Mouse (Mus musculus): ENCODE data around the gene Hgfac.

Hgfac gene

DNA sequence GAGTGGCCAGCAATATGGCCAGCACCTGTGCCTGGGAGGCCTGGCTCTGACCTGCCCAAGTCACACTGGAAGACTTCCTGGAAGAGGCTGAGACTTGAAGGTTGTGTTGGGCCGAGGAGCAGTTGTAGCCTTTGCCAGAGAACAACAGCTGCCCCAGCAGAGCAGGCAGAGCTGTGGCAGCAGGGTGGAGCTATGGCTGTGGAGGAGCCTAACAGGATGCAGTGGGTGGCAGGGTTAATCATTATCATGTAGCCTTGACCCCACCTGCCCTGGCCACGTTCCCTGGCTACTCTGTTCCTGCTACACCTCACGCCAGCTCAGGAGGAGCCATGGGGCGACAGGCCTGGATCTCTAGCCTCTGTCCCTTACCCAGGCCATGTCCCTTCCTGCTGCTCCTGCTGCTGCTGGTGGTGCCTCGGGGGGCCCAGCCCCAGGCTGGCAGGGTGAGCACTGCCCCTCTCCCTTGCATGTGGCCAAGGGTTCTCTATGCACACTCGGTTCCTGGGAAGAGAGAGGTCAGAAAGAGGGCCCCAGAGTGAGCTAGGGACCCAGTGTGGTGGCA lies at the start of gene Hgfac:
Gene Hgfac, plus strand, starts transcription at position 242 of the 562 bp plus-strand sequence.
- no peak for DNase-seq

DNA sequence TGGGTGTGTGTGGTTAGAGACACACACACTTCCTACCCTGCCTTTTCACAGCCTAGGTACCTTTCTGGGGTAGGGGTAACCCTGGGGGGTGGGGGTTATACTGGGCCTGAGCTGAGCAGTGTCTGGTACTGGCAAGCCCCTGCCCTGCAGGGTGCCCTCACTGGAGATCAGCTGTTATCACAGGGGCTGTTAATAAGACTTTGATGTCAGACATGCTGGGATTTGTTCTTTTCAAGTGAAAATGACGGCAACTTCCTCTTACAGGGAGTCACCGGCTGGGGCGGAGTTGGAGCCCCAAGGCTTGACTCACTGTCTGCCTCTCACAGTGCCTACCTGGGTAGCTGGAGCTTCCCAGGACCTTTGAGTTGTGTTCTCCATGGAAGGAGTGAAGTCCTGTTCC lies 42.6 kb upstream of the Hgfac start:
- DNase-seq: no peak

DNA sequence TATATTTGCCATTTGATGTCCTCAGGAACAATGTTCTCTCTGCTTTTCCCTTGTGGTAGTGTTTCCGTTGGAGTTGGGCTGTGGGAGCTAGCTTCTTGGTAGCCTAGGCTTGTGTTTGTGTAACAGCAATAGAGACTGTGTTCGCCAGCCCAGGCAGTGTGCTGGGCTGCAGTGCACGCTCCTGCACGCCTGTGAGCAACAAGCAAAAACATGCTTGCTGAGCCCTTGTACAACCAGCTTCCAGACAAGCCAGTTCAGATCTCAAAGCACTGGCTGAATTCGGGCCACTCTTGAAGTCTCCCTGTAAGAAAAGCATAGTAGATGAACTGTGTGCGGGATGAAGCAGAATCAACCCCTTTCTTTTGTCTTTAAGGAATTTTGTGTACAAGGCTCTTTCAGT lies 42.0 kb upstream of the Hgfac start:
- DNase-seq: no peak

- DNase-seq: no peak
Measured at GRCm38 (mm10) chr5:35000323-35000722, 41.0 kb upstream of the Hgfac start.

- DNase-seq: no peak
Measured at GRCm38 (mm10) chr5:35001144-35001543, 40.2 kb upstream of the Hgfac start.

- no peak for DNase-seq
Measured at GRCm38 (mm10) chr5:35003611-35004162, 37.6 kb upstream of the Hgfac start.

DNA sequence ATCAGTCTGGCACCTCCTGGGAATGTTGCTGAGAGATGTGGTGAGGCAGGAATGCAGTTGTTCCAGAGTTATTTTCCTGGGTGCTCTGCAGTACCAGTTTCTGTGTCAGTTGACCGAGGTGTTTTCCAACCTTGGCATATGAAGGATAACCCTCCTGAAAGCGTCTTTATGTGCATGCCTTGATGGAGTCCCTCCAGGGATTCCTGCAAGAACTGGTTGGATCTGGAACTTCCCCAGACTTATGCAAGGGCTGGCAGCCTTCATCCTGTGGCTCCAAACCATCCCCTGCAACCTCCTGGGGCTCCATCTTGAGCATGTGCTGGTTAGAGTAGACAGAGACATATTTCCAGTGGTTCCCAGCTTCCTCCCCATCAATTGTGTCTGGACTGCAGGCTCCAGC lies 36.5 kb upstream of the Hgfac start:
- no peak for DNase-seq

- no peak for DNase-seq
Measured at GRCm38 (mm10) chr5:35005659-35006058, 35.6 kb upstream of the Hgfac start.

- DNase-seq: no peak
Measured at GRCm38 (mm10) chr5:35006599-35006998, 34.7 kb upstream of the Hgfac start.

DNA sequence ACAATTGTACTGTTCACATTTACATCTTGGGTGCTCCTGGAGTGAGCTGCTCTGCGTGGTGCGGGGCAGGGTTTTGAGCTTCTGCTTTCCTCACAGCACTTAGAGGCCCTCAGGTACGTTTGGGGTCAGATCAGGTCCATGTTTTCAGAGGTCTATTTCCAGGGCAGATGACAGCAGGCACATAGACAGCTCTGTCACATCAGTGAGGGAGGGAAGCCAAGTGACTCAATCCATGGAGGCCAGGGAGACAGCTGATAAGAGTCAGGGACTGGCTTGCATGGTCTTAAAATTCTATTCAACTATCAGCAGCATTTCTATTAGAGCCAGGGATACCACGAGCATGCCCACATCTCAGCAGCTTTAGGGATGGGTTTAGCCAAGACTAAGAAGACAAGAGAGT lies 32.1 kb upstream of the Hgfac start:
- no peak for DNase-seq

DNA sequence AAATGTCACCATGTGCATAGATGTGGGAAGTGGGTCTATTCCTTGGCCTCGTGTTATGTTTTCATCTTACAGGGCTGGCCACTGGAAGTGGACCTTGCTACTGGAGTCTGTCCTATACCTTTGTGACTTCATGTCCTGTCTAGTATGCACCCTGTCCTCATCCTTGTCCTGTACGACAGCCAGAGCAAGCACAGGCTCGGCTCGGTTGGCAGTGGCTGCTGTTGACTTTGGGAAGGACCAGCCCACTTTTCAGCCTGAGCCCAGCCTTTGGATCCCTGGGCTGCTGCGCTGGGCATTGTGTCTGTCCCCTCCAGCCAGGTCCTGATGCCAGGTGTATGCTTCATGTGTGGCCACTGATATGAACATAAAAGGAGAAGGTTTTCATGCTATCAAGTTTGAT lies 30.7 kb upstream of the Hgfac start:
- DNase-seq: peak; percentile 37 to 48

GRCm38 (mm10) chr5:35011156-35011923 lies 30.0 kb upstream of the Hgfac start:
- peak; percentile 78 to 84 for DNase-seq

DNA sequence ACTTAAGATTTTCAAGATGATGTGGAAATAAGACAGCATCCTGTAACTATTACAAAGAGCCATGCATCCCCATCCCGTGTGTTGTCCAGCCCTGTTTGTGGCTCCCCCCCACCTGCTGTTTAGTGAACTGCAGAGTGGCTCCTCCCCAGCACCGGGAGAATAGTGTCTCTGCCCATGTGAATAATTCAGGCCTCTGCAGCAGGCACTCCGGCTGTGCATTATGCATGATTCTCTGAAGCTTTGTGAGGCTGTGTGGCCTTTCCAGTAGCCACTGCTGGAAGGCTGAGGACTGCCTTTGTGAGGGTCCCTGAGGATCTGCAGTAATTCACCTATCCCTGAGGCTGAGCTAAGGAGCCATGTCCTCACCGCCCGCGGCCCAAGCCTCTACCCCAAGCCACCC lies 27.3 kb upstream of the Hgfac start:
- no peak for DNase-seq

DNA sequence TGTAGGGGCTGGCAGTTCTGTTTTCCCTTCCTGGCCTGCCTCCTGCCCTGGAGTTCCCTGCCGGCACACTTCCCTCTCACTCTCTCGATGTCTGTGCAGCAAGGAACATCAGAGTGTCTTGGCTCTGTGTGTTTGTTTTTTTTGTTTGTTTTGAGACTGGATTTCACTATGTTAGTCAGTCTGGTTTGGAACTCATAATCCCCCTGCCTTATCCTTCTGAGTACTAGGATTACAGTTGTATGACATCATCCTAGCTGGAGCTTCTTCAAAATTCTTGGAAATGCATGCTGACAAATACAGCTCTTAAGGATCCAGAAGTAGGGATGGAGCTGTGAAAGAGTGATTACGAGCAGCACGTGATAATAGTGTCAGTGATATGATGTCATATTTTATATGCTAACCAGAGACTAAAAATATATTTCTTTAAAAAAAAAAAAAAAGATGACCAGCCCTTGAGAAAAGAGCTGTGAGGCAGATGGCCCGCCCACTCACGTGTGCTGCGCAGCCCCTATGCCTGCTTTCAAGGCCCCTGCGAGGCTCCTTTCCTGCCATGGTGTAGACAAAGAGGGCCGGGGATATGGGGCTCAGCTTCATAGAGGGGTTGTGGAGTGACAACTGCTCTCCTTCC lies 21.5 kb upstream of the Hgfac start:
- no peak for DNase-seq

GRCm38 (mm10) chr5:35020410-35021241 lies 20.7 kb upstream of the Hgfac start:
- no peak for DNase-seq

DNA sequence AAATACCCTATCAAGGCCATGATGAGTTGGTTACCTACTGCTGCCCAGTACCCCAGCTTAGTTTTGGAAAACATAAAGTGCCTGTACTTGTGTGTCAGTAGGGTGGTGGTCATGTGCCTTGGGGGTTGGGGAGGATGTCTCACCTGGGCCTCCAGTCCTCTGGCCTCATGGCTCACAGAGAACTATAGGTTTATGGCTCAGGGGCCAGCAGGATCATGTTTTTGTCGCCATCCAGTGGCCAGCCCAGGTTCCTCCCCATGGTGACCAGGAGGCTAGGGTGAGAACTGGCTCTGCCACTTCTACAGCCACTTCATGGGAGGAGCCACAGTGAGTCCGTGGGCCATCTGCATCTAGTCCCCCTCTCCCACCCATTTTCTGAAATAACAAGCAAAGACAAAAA lies 16.3 kb upstream of the Hgfac start:
- peak; percentile 83 to 84 for DNase-seq

- DNase-seq: no peak
Measured at GRCm38 (mm10) chr5:35029303-35029702, 12.0 kb upstream of the Hgfac start.

GRCm38 (mm10) chr5:35029755-35030154 lies 11.6 kb upstream of the Hgfac start:
- no peak for DNase-seq

DNA sequence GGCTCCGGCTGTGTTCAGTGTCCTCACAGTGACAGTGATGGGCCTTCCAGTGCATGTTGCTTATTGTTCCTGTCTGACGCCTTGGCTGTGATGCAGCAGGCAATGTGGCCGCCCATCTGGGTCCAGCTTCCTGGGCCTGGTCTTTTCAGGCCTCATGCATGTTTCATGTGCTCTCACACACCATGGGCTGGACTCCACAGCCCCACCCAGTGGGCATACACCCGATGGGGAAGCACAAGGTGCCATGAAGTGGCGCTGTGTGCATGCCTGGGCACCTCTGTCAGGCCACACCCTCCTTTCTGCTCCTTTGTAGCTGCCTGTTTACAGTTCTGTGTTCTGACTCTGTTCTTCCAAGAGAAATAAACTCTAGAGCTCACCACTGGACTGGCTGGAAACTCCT lies 8.2 kb upstream of the Hgfac start:
- DNase-seq: peak; percentile 51 to 63

GRCm38 (mm10) chr5:35033619-35034018 lies 7.7 kb upstream of the Hgfac start:
- peak in 1 of 2 experiments; percentile 50 for DNase-seq

DNA sequence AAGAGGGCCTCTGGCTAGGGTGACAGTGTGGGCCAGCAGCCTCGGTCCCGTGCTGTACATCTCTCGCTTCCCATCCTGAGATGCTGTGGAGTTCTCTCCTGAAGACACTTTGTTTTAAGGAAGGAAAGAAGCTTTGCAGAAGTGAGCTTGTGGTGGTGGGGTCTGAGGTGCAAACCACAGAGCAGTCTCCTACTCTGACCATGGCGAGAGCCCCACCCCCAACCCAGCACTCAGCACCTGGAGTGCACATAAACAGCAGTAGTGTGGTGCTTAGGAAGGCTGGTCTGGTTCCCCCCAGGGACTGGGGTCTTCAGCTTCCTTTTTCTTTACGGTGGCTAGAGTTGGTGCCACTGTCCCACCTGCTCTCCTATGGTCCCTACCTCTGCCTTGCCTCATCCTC lies 6.2 kb upstream of the Hgfac start:
- no peak for DNase-seq

- DNase-seq: no peak
Measured at GRCm38 (mm10) chr5:35035795-35036194, 5.5 kb upstream of the Hgfac start.

GRCm38 (mm10) chr5:35037438-35037837 lies 3.9 kb upstream of the Hgfac start:
- DNase-seq: no peak
